9 mouse cellular contexts compared by ENCODE assay signal in genomic region chr2:30725601-30726489, GRCm38 (mm10).
DNase-seq lines count a peak whose midpoint lies in the region; ATAC-seq and TF ChIP-seq lines count a peak whose summit lies in the region.
"Had no signal": no experiment of that assay in that cellular context is flagged by ENCODE, and none has a peak within 500 bp of the region (broad histone marks: within the 10 kb centered on the region; RNA-seq: fewer than 3 reads in every experiment).

No protein-coding gene starts in this region.

- H3K4me1 ChIP-seq in kidney, adult 2 months (ENCODE audit: control insufficient read depth, insufficient read depth, low read length) = peaks cover 42% of the 10 kb centered on the region
- peaks cover 52% of the 10 kb centered on the region for H3K4me1 ChIP-seq in embryonic facial prominence, embryonic 12.5 days
- H3K4me1 ChIP-seq in hindbrain, embryonic 16.5 days (ENCODE audit: control insufficient read depth, insufficient read depth, low read depth, low read length) = peaks cover 46% of the 10 kb centered on the region
- no peaks in the 10 kb centered on the region; the same call in none of the 2 replicates for H3K4me1 ChIP-seq in liver, embryonic 16.5 days (ENCODE audit: control insufficient read depth, low read depth, low read length)
- H3K4me1 ChIP-seq in stomach, embryonic 14.5 days (ENCODE audit: control insufficient read depth, insufficient read depth, low read length) = peaks cover 34% of the 10 kb centered on the region
- H3K4me1 ChIP-seq in thymus, adult 2 months (replicated peaks; ENCODE audit: control insufficient read depth, insufficient read depth, low read length) = peaks cover 11% of the 10 kb centered on the region

- TF ChIP-seq POLR2A in kidney, adult 2 months (IDR thresholded peaks at IDR 0.05; ENCODE audit: low read depth, low read length) = no peak
- no peak for TF ChIP-seq POLR2A in thymus, adult 2 months (IDR thresholded peaks at IDR 0.05; ENCODE audit: control insufficient read depth, extremely low read depth, insufficient read depth, low read length, poor library complexity)

- peak overlapping the region; percentile 41 for H3K4me2 ChIP-seq in embryonic facial prominence, embryonic 12.5 days (replicated peaks)
- H3K4me2 ChIP-seq in hindbrain, embryonic 16.5 days (ENCODE audit: low read length) = peak overlapping the region; percentile 50
- H3K4me2 ChIP-seq in liver, embryonic 16.5 days (ENCODE audit: low read depth, low read length) = peak overlapping the region; percentile 41
- peak overlapping the region; percentile 48 for H3K4me2 ChIP-seq in stomach, embryonic 14.5 days (replicated peaks; ENCODE audit: low read depth, low read length)

- H3K27ac ChIP-seq in kidney, adult 2 months (ENCODE audit: insufficient read depth, low read depth, low read length) = peak overlapping the region; percentile 69
- peak overlapping the region; percentile 100 for H3K27ac ChIP-seq in embryonic facial prominence, embryonic 12.5 days
- peak overlapping the region; percentile 66 for H3K27ac ChIP-seq in hindbrain, embryonic 16.5 days (ENCODE audit: low read depth, low read length)
- no peak overlapping the region for H3K27ac ChIP-seq in liver, embryonic 16.5 days (ENCODE audit: low read length)
- peak overlapping the region; percentile 55 for H3K27ac ChIP-seq in stomach, embryonic 14.5 days (ENCODE audit: low read length)
- no peak overlapping the region for H3K27ac ChIP-seq in thymus, adult 2 months (ENCODE audit: control insufficient read depth, insufficient read depth, low read length)

- no peaks in the 10 kb centered on the region for H3K27me3 ChIP-seq in kidney, adult 2 months (replicated peaks; ENCODE audit: control insufficient read depth, insufficient read depth, low read length)
- no peaks in the 10 kb centered on the region for H3K27me3 ChIP-seq in embryonic facial prominence, embryonic 12.5 days
- no peaks in the 10 kb centered on the region for H3K27me3 ChIP-seq in hindbrain, embryonic 16.5 days (replicated peaks; ENCODE audit: control insufficient read depth, insufficient read depth, low read length)
- peaks cover 18% of the 10 kb centered on the region for H3K27me3 ChIP-seq in liver, embryonic 16.5 days (ENCODE audit: control insufficient read depth, insufficient read depth, low read depth, low read length)
- no peaks in the 10 kb centered on the region for H3K27me3 ChIP-seq in stomach, embryonic 14.5 days (ENCODE audit: control insufficient read depth, insufficient read depth, low read length)
- no peaks in the 10 kb centered on the region; the same call in 1 of the 2 replicates for H3K27me3 ChIP-seq in thymus, adult 2 months (ENCODE audit: control insufficient read depth, insufficient read depth, low read length)
- H3K27me3 ChIP-seq: Patski had no signal

- 24% methylated on average over 38 of the region's 38 CpGs for WGBS in kidney, adult 2 months
- 17% methylated on average over 38 of the region's 38 CpGs for WGBS in embryonic facial prominence, embryonic 12.5 days
- 14% methylated on average over 29 of the region's 38 CpGs for WGBS in hindbrain, embryonic 16.5 days
- 16% methylated on average over 38 of the region's 38 CpGs for WGBS in liver, embryonic 16.5 days (ENCODE audit: insufficient replicate concordance)
- WGBS in stomach, embryonic 14.5 days = 13% methylated on average over 38 of the region's 38 CpGs
- 42% methylated on average over 38 of the region's 38 CpGs for WGBS in thymus, adult 2 months

- no peaks in the 10 kb centered on the region for H3K36me3 ChIP-seq in kidney, adult 2 months (ENCODE audit: control insufficient read depth, insufficient read depth, low read length)
- H3K36me3 ChIP-seq in embryonic facial prominence, embryonic 12.5 days = no peaks in the 10 kb centered on the region
- H3K36me3 ChIP-seq in hindbrain, embryonic 16.5 days (ENCODE audit: control insufficient read depth, insufficient read depth, low read length) = no peaks in the 10 kb centered on the region
- no peaks in the 10 kb centered on the region for H3K36me3 ChIP-seq in liver, embryonic 16.5 days (ENCODE audit: control insufficient read depth, insufficient read depth)
- H3K36me3 ChIP-seq in stomach, embryonic 14.5 days (ENCODE audit: control insufficient read depth, insufficient read depth, low read length) = no peaks in the 10 kb centered on the region
- H3K36me3 ChIP-seq in thymus, adult 2 months (ENCODE audit: control insufficient read depth, insufficient read depth, low read length) = no peaks in the 10 kb centered on the region

- peak overlapping the region; percentile 45 for H3K9ac ChIP-seq in embryonic facial prominence, embryonic 12.5 days
- H3K9ac ChIP-seq in hindbrain, embryonic 16.5 days (ENCODE audit: low read depth, low read length) = peak overlapping the region; percentile 63
- no peak overlapping the region for H3K9ac ChIP-seq in liver, embryonic 16.5 days (ENCODE audit: low read depth, low read length)
- H3K9ac ChIP-seq in stomach, embryonic 14.5 days (replicated peaks; ENCODE audit: low read depth, low read length) = peak overlapping the region; percentile 38; the same call in 1 of the 2 replicates

- no peak for ATAC-seq in embryonic facial prominence, embryonic 12.5 days (ENCODE audit: insufficient number of reproducible peaks, insufficient read depth, low FRiP score, low TSS enrichment)
- ATAC-seq in hindbrain, embryonic 16.5 days = peak; percentile 44
- ATAC-seq in liver, embryonic 16.5 days (ENCODE audit: low read depth) = no peak
- ATAC-seq in stomach, embryonic 14.5 days (ENCODE audit: insufficient number of reproducible peaks, insufficient read depth, low FRiP score, low read depth) = no peak; the same call in 1 of the 2 replicates
- ATAC-seq: Patski had no signal

- peak overlapping the region; percentile 9; the same call in 1 of the 2 replicates for H3K4me3 ChIP-seq in kidney, adult 2 months (ENCODE audit: insufficient read depth, low read depth, low read length)
- peak overlapping the region; percentile 13; the same call in 1 of the 2 replicates for H3K4me3 ChIP-seq in embryonic facial prominence, embryonic 12.5 days
- peak overlapping the region; percentile 15 for H3K4me3 ChIP-seq in hindbrain, embryonic 16.5 days (ENCODE audit: low read length)
- peak overlapping the region; percentile 5; the same call in 1 of the 2 replicates for H3K4me3 ChIP-seq in liver, embryonic 16.5 days (ENCODE audit: low read depth, low read length)
- peak overlapping the region; percentile 10; the same call in 1 of the 2 replicates for H3K4me3 ChIP-seq in stomach, embryonic 14.5 days (ENCODE audit: low read depth, low read length)
- no peak overlapping the region for H3K4me3 ChIP-seq in thymus, adult 2 months (ENCODE audit: control insufficient read depth, insufficient read depth, low read length)

- H3K9me3 ChIP-seq in embryonic facial prominence, embryonic 12.5 days = no peaks in the 10 kb centered on the region
- no peaks in the 10 kb centered on the region for H3K9me3 ChIP-seq in hindbrain, embryonic 16.5 days (ENCODE audit: control insufficient read depth, low read length)
- H3K9me3 ChIP-seq in liver, embryonic 16.5 days (replicated peaks; ENCODE audit: control insufficient read depth, low read length) = no peaks in the 10 kb centered on the region
- H3K9me3 ChIP-seq in stomach, embryonic 14.5 days (ENCODE audit: control insufficient read depth, low read depth, low read length) = no peaks in the 10 kb centered on the region

- TF ChIP-seq CTCF in kidney, adult 2 months (conservative IDR thresholded peaks at IDR 0.05; ENCODE audit: insufficient read depth, insufficient read length, low read depth, low read length) = no peak
- no peak for TF ChIP-seq CTCF in thymus, adult 2 months (IDR thresholded peaks at IDR 0.05; ENCODE audit: borderline replicate concordance, control insufficient read depth, extremely low read depth, insufficient read depth, low read length, poor library complexity)

- no peak for DNase-seq in kidney, adult 2 months
- DNase-seq in kidney, adult 11 months = no peak
- peak; percentile 58 for DNase-seq in adrenal gland, postnatal 14 days
- no peak for DNase-seq in thymus, adult 2 months

Comparison
In these comparisons a context has a peak if more than half of its experiments do, and no peak if none do; other contexts are left out.
1. H3K27ac ChIP-seq: peak in kidney, adult 2 months (single experiment), embryonic facial prominence, embryonic 12.5 days (single experiment), hindbrain, embryonic 16.5 days (single experiment) and stomach, embryonic 14.5 days (single experiment); none in liver, embryonic 16.5 days (single experiment) and thymus, adult 2 months (single experiment).
2. Peak in every context shown above with its lines, with median percentiles within 50 percentile points of each other: H3K4me2 ChIP-seq.